Mouse (Mus musculus): Measurements from ENCODE around the gene Cnpy3.

- no peak for TF ChIP-seq GATA1 (IDR thresholded peaks at IDR 0.05; ENCODE audit: low read length)
- TF ChIP-seq TAL1 (IDR thresholded peaks at IDR 0.05; ENCODE audit: low read length): no peak
Measured at GRCm38 (mm10) chr17:46701489-46701888, 50.5 kb downstream of the Cnpy3 start.
